Mouse (Mus musculus): ENCODE measurements around the gene Chst10. TPM values are rescaled to one million over a fixed set of nuclear protein-coding genes. Genes with fewer than 3 reads are reported as not detected.
A peak's percentile ranks its signal among the peaks of the same experiment; 100 is the strongest.

The Chst10 gene
- polyA plus RNA-seq, 1 experiment: 20.5 TPM

DNA sequence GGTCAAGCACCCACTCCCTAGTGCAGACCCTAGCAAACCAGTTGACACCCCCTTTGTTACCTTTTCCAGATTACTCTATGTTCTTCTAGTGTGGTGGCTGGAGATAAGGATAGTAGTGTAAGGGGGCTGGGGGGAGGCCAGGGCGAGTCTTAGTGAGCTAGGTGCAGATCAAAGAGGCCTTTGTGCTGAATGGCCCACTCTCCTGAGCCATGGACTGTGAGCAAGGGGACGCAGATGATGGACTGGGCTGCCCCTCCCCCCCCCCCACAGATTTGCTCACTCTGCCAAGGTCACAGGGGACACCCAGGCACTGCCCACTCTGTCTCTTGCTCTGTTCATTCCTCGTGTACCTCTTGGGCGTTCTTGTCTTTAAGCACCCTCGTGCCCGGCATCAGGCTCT is 10.9 kb downstream of the Chst10 start:
- Histone ChIP-seq H3K4me1 (replicated peaks; ENCODE audit: control insufficient read depth, insufficient read depth, low read length) (peaks cover 49% of the 10 kb centered on the region), H3K36me3 (ENCODE audit: control insufficient read depth, insufficient read depth, low read length) (no peaks in the 10 kb centered on the region), H3K27ac (ENCODE audit: control insufficient read depth, insufficient read depth, low read length) (peak overlapping the region; percentile 49; the same call in 1 of the 2 replicates), H3K27me3 (ENCODE audit: control insufficient read depth, insufficient read depth, low read length) (no peaks in the 10 kb centered on the region), H3K4me3 (ENCODE audit: control insufficient read depth, insufficient read depth, low read length) (no peak overlapping the region)
- WGBS: 91% methylated on average over 6 of the region's 6 CpGs
- TF ChIP-seq CTCF (IDR thresholded peaks at IDR 0.05; ENCODE audit: borderline replicate concordance, control insufficient read depth, extremely low read depth, insufficient read depth, low read length, poor library complexity) (no peak), POLR2A (IDR thresholded peaks at IDR 0.05; ENCODE audit: control insufficient read depth, extremely low read depth, insufficient read depth, low read length, poor library complexity) (no peak)
- DNase-seq: no peak

DNA sequence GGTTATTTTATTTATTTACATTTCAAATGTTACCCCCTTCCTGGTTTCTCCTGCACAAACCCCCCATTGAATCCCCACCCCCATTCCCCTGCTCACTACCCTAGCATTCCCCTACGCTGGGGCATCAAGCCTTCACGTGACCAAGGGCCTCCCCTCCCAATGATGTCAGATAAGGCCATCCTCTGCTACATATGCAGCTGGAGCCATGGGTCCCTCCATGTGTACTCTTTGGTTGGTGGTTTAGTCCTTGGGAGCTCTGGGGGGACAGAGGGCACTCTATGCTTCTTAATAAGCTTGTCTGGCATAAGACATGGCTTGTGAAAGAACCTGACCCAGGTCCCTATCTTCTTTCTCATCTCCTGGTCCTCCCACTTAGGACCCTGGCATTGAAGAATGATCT is 11.4 kb downstream of the Chst10 start:
- Histone ChIP-seq H3K4me3 (ENCODE audit: control insufficient read depth, insufficient read depth, low read length) (no peak overlapping the region), H3K4me1 (replicated peaks; ENCODE audit: control insufficient read depth, insufficient read depth, low read length) (peaks cover 49% of the 10 kb centered on the region), H3K27me3 (ENCODE audit: control insufficient read depth, insufficient read depth, low read length) (no peaks in the 10 kb centered on the region), H3K27ac (ENCODE audit: control insufficient read depth, insufficient read depth, low read length) (peak overlapping the region; percentile 49), H3K36me3 (ENCODE audit: control insufficient read depth, insufficient read depth, low read length) (no peaks in the 10 kb centered on the region)
- no peak for DNase-seq
- TF ChIP-seq CTCF (IDR thresholded peaks at IDR 0.05; ENCODE audit: borderline replicate concordance, control insufficient read depth, extremely low read depth, insufficient read depth, low read length, poor library complexity) (no peak), POLR2A (IDR thresholded peaks at IDR 0.05; ENCODE audit: control insufficient read depth, extremely low read depth, insufficient read depth, low read length, poor library complexity) (no peak)
- WGBS: 80% methylated on average over 2 of the region's 2 CpGs

DNA sequence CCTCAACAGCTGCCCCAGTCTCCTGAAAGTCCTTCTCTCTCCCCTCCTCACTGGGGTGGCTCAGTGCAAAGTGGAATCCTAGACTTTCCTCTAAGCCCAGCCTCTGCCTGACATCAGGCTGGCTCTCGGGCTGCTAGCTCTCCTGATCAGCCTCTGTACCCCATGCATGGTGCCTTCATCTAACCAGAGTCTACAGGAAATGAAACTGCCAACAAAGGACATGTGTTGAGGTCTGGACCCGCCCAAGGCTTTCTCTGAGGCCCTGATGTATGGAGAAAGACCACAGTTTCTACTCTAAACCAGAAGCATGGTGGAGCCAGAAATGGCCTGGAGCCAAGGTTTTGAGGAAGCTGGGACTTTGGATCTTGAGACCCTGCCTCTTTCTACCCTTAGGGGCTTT is 12.0 kb downstream of the Chst10 start:
- Histone ChIP-seq H3K4me1 (replicated peaks; ENCODE audit: control insufficient read depth, insufficient read depth, low read length) (peaks cover 52% of the 10 kb centered on the region), H3K36me3 (ENCODE audit: control insufficient read depth, insufficient read depth, low read length) (no peaks in the 10 kb centered on the region), H3K27me3 (ENCODE audit: control insufficient read depth, insufficient read depth, low read length) (no peaks in the 10 kb centered on the region), H3K27ac (ENCODE audit: control insufficient read depth, insufficient read depth, low read length) (peak overlapping the region; percentile 98), H3K4me3 (ENCODE audit: control insufficient read depth, insufficient read depth, low read length) (no peak overlapping the region)
- 0 out of 2 replicates have a peak, but pooled peaks have one; percentile 27 for TF ChIP-seq POLR2A (IDR thresholded peaks at IDR 0.05; ENCODE audit: control insufficient read depth, extremely low read depth, insufficient read depth, low read length, poor library complexity)
- no peak for TF ChIP-seq CTCF (IDR thresholded peaks at IDR 0.05; ENCODE audit: borderline replicate concordance, control insufficient read depth, extremely low read depth, insufficient read depth, low read length, poor library complexity)
- DNase-seq: peak; percentile 47
- WGBS: 10% methylated on average over 2 of the region's 2 CpGs

DNA sequence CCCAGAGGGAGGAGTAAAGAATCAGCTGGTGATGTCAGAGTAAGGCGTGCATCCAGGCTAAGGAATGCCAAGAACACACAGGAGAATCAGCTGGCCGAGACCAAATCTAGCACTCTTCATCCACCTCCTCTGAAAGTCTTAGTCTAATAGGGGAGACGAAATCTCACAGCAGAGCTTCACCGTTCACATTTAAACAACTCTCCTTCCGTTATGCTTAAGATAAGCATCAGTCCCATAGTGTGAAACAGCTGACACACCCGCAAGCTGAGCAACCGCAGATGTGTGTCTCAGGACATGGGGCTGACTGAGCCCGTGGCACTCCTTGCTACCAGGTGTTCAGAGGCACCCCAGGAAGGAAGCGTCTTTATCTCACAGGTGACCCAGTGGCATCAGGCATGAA is 14.2 kb downstream of the Chst10 start:
- H3K4me3 ChIP-seq (ENCODE audit: control insufficient read depth, insufficient read depth, low read length): no peak overlapping the region
- no peaks in the 10 kb centered on the region for H3K36me3 ChIP-seq (ENCODE audit: control insufficient read depth, insufficient read depth, low read length)
- DNase-seq: peak; percentile 54
- TF ChIP-seq CTCF (IDR thresholded peaks at IDR 0.05; ENCODE audit: borderline replicate concordance, control insufficient read depth, extremely low read depth, insufficient read depth, low read length, poor library complexity) (no peak), POLR2A (IDR thresholded peaks at IDR 0.05; ENCODE audit: control insufficient read depth, extremely low read depth, insufficient read depth, low read length, poor library complexity) (no peak)
- peaks cover 53% of the 10 kb centered on the region for H3K4me1 ChIP-seq (replicated peaks; ENCODE audit: control insufficient read depth, insufficient read depth, low read length)
- H3K27ac ChIP-seq (ENCODE audit: control insufficient read depth, insufficient read depth, low read length): peak overlapping the region; percentile 97
- H3K27me3 ChIP-seq (ENCODE audit: control insufficient read depth, insufficient read depth, low read length): no peaks in the 10 kb centered on the region
- WGBS: 22% methylated on average over 9 of the region's 9 CpGs

DNA sequence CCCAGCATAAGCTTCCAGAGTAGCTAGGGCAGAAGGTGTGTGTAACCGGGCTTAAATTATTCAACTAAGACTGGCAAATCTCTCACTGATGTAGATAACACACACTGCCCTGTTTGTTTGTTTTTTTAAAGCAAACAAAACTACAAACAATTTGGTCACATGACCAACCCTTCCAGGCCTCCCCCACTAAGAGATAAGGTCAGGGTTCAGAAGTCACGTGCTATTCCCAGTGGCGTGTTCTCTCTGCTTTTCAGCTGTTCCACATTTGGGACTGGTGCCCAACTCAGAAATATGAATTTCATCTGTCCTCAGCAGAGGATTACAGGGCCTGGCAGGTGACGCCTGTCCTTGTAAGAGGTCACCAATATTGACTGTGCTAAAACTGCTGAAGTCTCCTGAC is 15.2 kb downstream of the Chst10 start:
- no peaks in the 10 kb centered on the region for H3K36me3 ChIP-seq (ENCODE audit: control insufficient read depth, insufficient read depth, low read length)
- no peak for DNase-seq
- TF ChIP-seq POLR2A (IDR thresholded peaks at IDR 0.05; ENCODE audit: control insufficient read depth, extremely low read depth, insufficient read depth, low read length, poor library complexity): no peak
- no peak for TF ChIP-seq CTCF (IDR thresholded peaks at IDR 0.05; ENCODE audit: borderline replicate concordance, control insufficient read depth, extremely low read depth, insufficient read depth, low read length, poor library complexity)
- 98% methylated on average over 4 of the region's 4 CpGs for WGBS
- H3K4me1 ChIP-seq (replicated peaks; ENCODE audit: control insufficient read depth, insufficient read depth, low read length): peaks cover 50% of the 10 kb centered on the region
- H3K4me3 ChIP-seq (ENCODE audit: control insufficient read depth, insufficient read depth, low read length): no peak overlapping the region
- peak overlapping the region; percentile 97; the same call in 1 of the 2 replicates for H3K27ac ChIP-seq (ENCODE audit: control insufficient read depth, insufficient read depth, low read length)
- no peaks in the 10 kb centered on the region for H3K27me3 ChIP-seq (ENCODE audit: control insufficient read depth, insufficient read depth, low read length)

DNA sequence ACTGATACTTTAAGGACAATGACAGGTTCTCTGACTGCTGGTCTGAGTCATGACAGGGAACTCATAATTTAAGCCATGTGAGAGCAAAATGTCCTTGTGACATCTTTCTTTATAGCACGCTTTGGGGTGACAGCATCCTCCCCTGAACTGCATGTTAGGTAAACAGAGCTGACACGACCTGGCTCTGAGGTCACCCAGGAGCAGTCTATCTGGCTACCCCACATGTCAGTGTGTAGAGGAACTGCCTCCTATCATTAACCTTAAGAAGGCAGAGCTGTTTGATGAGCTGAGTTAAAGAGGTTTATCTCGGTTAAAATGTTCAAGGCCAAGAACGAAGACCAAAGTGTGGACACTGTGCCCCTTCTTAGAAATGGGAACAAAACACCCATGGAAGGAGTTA is 16.6 kb downstream of the Chst10 start:
- Histone ChIP-seq H3K4me3 (ENCODE audit: control insufficient read depth, insufficient read depth, low read length) (no peak overlapping the region), H3K27me3 (ENCODE audit: control insufficient read depth, insufficient read depth, low read length) (no peaks in the 10 kb centered on the region), H3K4me1 (replicated peaks; ENCODE audit: control insufficient read depth, insufficient read depth, low read length) (peaks cover 47% of the 10 kb centered on the region), H3K36me3 (ENCODE audit: control insufficient read depth, insufficient read depth, low read length) (no peaks in the 10 kb centered on the region), H3K27ac (ENCODE audit: control insufficient read depth, insufficient read depth, low read length) (no peak overlapping the region)
- TF ChIP-seq POLR2A (IDR thresholded peaks at IDR 0.05; ENCODE audit: control insufficient read depth, extremely low read depth, insufficient read depth, low read length, poor library complexity) (no peak), CTCF (IDR thresholded peaks at IDR 0.05; ENCODE audit: borderline replicate concordance, control insufficient read depth, extremely low read depth, insufficient read depth, low read length, poor library complexity) (no peak)
- DNase-seq: no peak
- 89% methylated on average over 4 of the region's 4 CpGs for WGBS
